Mouse (Mus musculus) frontal cortex, adult (tissue): ENCODE results near the gene Il21r.

Experiments used
- ATAC-seq: cut with Nextera tagmentation; 2 replicates; pipeline ENCODE4 v1.9.2; 2017; ENCODE audit warnings: mild to moderate bottlenecking, moderate library complexity, mixed read lengths; ENCODE audit not compliant: low TSS enrichment

Gene Il21r

GRCm38 (mm10) chr7:125603185-125603631 lies at the start of gene Il21r:
TSS of gene Il21r (plus strand) at chr7:125603429.
- ATAC-seq = no peak

- ATAC-seq = no peak
Measured at GRCm38 (mm10) chr7:125553653-125554428, 49.4 kb upstream of the Il21r start.

GRCm38 (mm10) chr7:125554456-125555114 lies 48.6 kb upstream of the Il21r start:
- no peak for ATAC-seq

- ATAC-seq = no peak
Measured at GRCm38 (mm10) chr7:125555351-125555872, 47.8 kb upstream of the Il21r start.

GRCm38 (mm10) chr7:125556096-125556495 lies 47.1 kb upstream of the Il21r start:
- ATAC-seq = no peak

GRCm38 (mm10) chr7:125556865-125557264 lies 46.4 kb upstream of the Il21r start:
- ATAC-seq = no peak

GRCm38 (mm10) chr7:125558401-125558945 lies 44.8 kb upstream of the Il21r start:
- no peak for ATAC-seq

GRCm38 (mm10) chr7:125558997-125559396 lies 44.2 kb upstream of the Il21r start:
- no peak for ATAC-seq

GRCm38 (mm10) chr7:125559537-125559936 lies 43.7 kb upstream of the Il21r start:
- no peak for ATAC-seq

GRCm38 (mm10) chr7:125560146-125560785 lies 43.0 kb upstream of the Il21r start:
- ATAC-seq = no peak

GRCm38 (mm10) chr7:125561085-125561690 lies 42.0 kb upstream of the Il21r start:
- no peak for ATAC-seq

- no peak for ATAC-seq
Measured at GRCm38 (mm10) chr7:125562413-125562812, 40.8 kb upstream of the Il21r start.

GRCm38 (mm10) chr7:125563093-125563492 lies 40.1 kb upstream of the Il21r start:
- ATAC-seq = no peak

- ATAC-seq = no peak
Measured at GRCm38 (mm10) chr7:125564316-125565024, 38.8 kb upstream of the Il21r start.

- ATAC-seq = no peak
Measured at GRCm38 (mm10) chr7:125565516-125566285, 37.5 kb upstream of the Il21r start.

GRCm38 (mm10) chr7:125566420-125566819 lies 36.8 kb upstream of the Il21r start:
- no peak for ATAC-seq

- ATAC-seq = no peak
Measured at GRCm38 (mm10) chr7:125568888-125569287, 34.3 kb upstream of the Il21r start.

- ATAC-seq = no peak
Measured at GRCm38 (mm10) chr7:125571891-125572290, 31.3 kb upstream of the Il21r start.

GRCm38 (mm10) chr7:125572737-125573136 lies 30.5 kb upstream of the Il21r start:
- ATAC-seq = no peak

GRCm38 (mm10) chr7:125573849-125574248 lies 29.4 kb upstream of the Il21r start:
- ATAC-seq = no peak
